Mouse (Mus musculus): ENCODE measurements around the gene Ptbp1. TPM values are rescaled to one million over a fixed set of nuclear protein-coding genes. Genes with fewer than 3 reads are reported as not detected.
A peak's percentile ranks its signal among the peaks of the same experiment; 100 is the strongest.

Gene Ptbp1
- polyA plus RNA-seq, 1 experiment from 2014 or later, result 373 TPM

GRCm38 (mm10) chr10:79834769-79835398 is 19.3 kb upstream of the Ptbp1 start:
- Histone ChIP-seq H3K27ac (no peak overlapping the region), H3K4me2 (no peak overlapping the region), H3K9ac (replicated peaks) (0 out of 2 replicates have a peak overlapping the region, but pooled peaks have one; percentile 27), H3K36me3 (no peaks in the 10 kb centered on the region), H3K4me1 (replicated peaks) (0 out of 2 replicates have a peak, but pooled peaks cover 5% of the 10 kb centered on the region), H3K4me3 (replicated peaks) (no peak overlapping the region), H3K27me3 (no peaks in the 10 kb centered on the region), H3K9me3 (0 out of 2 replicates have a peak, but pooled peaks cover 5% of the 10 kb centered on the region)
- ATAC-seq (ENCODE audit: insufficient number of reproducible peaks, insufficient read depth, low FRiP score, low TSS enrichment, low read depth), result peak; percentile 49; the same call in 1 of the 2 replicates
- 24% methylated on average over 9 of the region's 9 CpGs for WGBS

- H3K4me2 ChIP-seq, result no peak overlapping the region
- 0 out of 2 replicates have a peak, but pooled peaks cover 5% of the 10 kb centered on the region for H3K9me3 ChIP-seq
- no peaks in the 10 kb centered on the region for H3K36me3 ChIP-seq
- ATAC-seq (ENCODE audit: insufficient number of reproducible peaks, insufficient read depth, low FRiP score, low TSS enrichment, low read depth), result no peak
- peaks cover 12% of the 10 kb centered on the region for H3K4me1 ChIP-seq (replicated peaks)
- 98% methylated on average over 3 of the region's 3 CpGs for WGBS
- no peaks in the 10 kb centered on the region for H3K27me3 ChIP-seq
- no peak overlapping the region for H3K27ac ChIP-seq
- H3K4me3 ChIP-seq (replicated peaks), result no peak overlapping the region
- H3K9ac ChIP-seq (replicated peaks), result no peak overlapping the region
Observed at GRCm38 (mm10) chr10:79836918-79837317, 17.3 kb upstream of the Ptbp1 start.

GRCm38 (mm10) chr10:79838151-79838550 is 16.1 kb upstream of the Ptbp1 start:
- Histone ChIP-seq H3K9me3 (0 out of 2 replicates have a peak, but pooled peaks cover 5% of the 10 kb centered on the region), H3K4me1 (replicated peaks) (peaks cover 12% of the 10 kb centered on the region), H3K4me3 (replicated peaks) (no peak overlapping the region), H3K9ac (replicated peaks) (no peak overlapping the region), H3K27ac (no peak overlapping the region), H3K27me3 (no peaks in the 10 kb centered on the region), H3K4me2 (no peak overlapping the region), H3K36me3 (no peaks in the 10 kb centered on the region)
- ATAC-seq (ENCODE audit: insufficient number of reproducible peaks, insufficient read depth, low FRiP score, low TSS enrichment, low read depth), result no peak
- WGBS, result 60% methylated on average over 2 of the region's 2 CpGs

GRCm38 (mm10) chr10:79840091-79840490 is 14.1 kb upstream of the Ptbp1 start:
- Histone ChIP-seq H3K36me3 (no peaks in the 10 kb centered on the region), H3K9me3 (0 out of 2 replicates have a peak, but pooled peaks cover 5% of the 10 kb centered on the region), H3K4me2 (peak overlapping the region; percentile 63), H3K27ac (peak overlapping the region; percentile 95), H3K4me3 (replicated peaks) (peak overlapping the region; percentile 38; the same call in 1 of the 2 replicates), H3K9ac (replicated peaks) (no peak overlapping the region), H3K4me1 (replicated peaks) (peaks cover 23% of the 10 kb centered on the region), H3K27me3 (no peaks in the 10 kb centered on the region)
- ATAC-seq (ENCODE audit: insufficient number of reproducible peaks, insufficient read depth, low FRiP score, low TSS enrichment, low read depth), result no peak
- WGBS, result 83% methylated on average over 3 of the region's 3 CpGs

- ATAC-seq (ENCODE audit: insufficient number of reproducible peaks, insufficient read depth, low FRiP score, low TSS enrichment, low read depth), result peak; percentile 93
- Histone ChIP-seq H3K4me3 (replicated peaks) (peak overlapping the region; percentile 38), H3K27me3 (no peaks in the 10 kb centered on the region), H3K4me2 (peak overlapping the region; percentile 63), H3K9me3 (0 out of 2 replicates have a peak, but pooled peaks cover 5% of the 10 kb centered on the region), H3K27ac (peak overlapping the region; percentile 95), H3K9ac (replicated peaks) (peak overlapping the region; percentile 57), H3K36me3 (no peaks in the 10 kb centered on the region), H3K4me1 (replicated peaks) (peaks cover 27% of the 10 kb centered on the region)
- under 1% methylated on average over 24 of the region's 24 CpGs for WGBS
Observed at GRCm38 (mm10) chr10:79840644-79841551, 13.3 kb upstream of the Ptbp1 start.

- H3K4me2 ChIP-seq, result no peak overlapping the region
- H3K9me3 ChIP-seq, result no peaks in the 10 kb centered on the region
- 78% methylated on average over 3 of the region's 3 CpGs for WGBS
- H3K9ac ChIP-seq (replicated peaks), result no peak overlapping the region
- H3K27ac ChIP-seq, result peak overlapping the region; percentile 13; the same call in 1 of the 2 replicates
- no peak for ATAC-seq (ENCODE audit: insufficient number of reproducible peaks, insufficient read depth, low FRiP score, low TSS enrichment, low read depth)
- no peaks in the 10 kb centered on the region for H3K27me3 ChIP-seq
- peaks cover 27% of the 10 kb centered on the region for H3K4me1 ChIP-seq (replicated peaks)
- no peaks in the 10 kb centered on the region for H3K36me3 ChIP-seq
- H3K4me3 ChIP-seq (replicated peaks), result no peak overlapping the region
Observed at GRCm38 (mm10) chr10:79842322-79842721, 11.9 kb upstream of the Ptbp1 start.

- 0 out of 2 replicates have a peak overlapping the region, but pooled peaks have one; percentile 12 for H3K27ac ChIP-seq
- no peaks in the 10 kb centered on the region for H3K36me3 ChIP-seq
- no peaks in the 10 kb centered on the region for H3K27me3 ChIP-seq
- WGBS, result 72% methylated on average over 6 of the region's 6 CpGs
- no peak for ATAC-seq (ENCODE audit: insufficient number of reproducible peaks, insufficient read depth, low FRiP score, low TSS enrichment, low read depth)
- H3K9ac ChIP-seq (replicated peaks), result peak overlapping the region; percentile 40; the same call in 1 of the 2 replicates
- peaks cover 27% of the 10 kb centered on the region for H3K4me1 ChIP-seq (replicated peaks)
- no peak overlapping the region for H3K4me2 ChIP-seq
- H3K4me3 ChIP-seq (replicated peaks), result no peak overlapping the region
- no peaks in the 10 kb centered on the region for H3K9me3 ChIP-seq
Observed at GRCm38 (mm10) chr10:79843476-79843875, 10.8 kb upstream of the Ptbp1 start.

GRCm38 (mm10) chr10:79846553-79846952 is 7.7 kb upstream of the Ptbp1 start:
- H3K4me1 ChIP-seq (replicated peaks), result peaks cover 23% of the 10 kb centered on the region
- ATAC-seq (ENCODE audit: insufficient number of reproducible peaks, insufficient read depth, low FRiP score, low TSS enrichment, low read depth), result no peak
- no peak overlapping the region for H3K4me2 ChIP-seq
- no peaks in the 10 kb centered on the region for H3K27me3 ChIP-seq
- H3K9me3 ChIP-seq, result no peaks in the 10 kb centered on the region
- WGBS, result 49% methylated on average over 5 of the region's 5 CpGs
- H3K9ac ChIP-seq (replicated peaks), result no peak overlapping the region
- no peak overlapping the region for H3K4me3 ChIP-seq (replicated peaks)
- peaks cover 3% of the 10 kb centered on the region; the same call in 1 of the 2 replicates for H3K36me3 ChIP-seq
- no peak overlapping the region for H3K27ac ChIP-seq

GRCm38 (mm10) chr10:79849941-79850628 is 4.1 kb upstream of the Ptbp1 start:
- Histone ChIP-seq H3K4me2 (no peak overlapping the region), H3K9me3 (no peaks in the 10 kb centered on the region), H3K27me3 (no peaks in the 10 kb centered on the region), H3K4me1 (replicated peaks) (peaks cover 26% of the 10 kb centered on the region), H3K36me3 (peaks cover 3% of the 10 kb centered on the region; the same call in 1 of the 2 replicates), H3K9ac (replicated peaks) (no peak overlapping the region), H3K4me3 (replicated peaks) (no peak overlapping the region), H3K27ac (peak overlapping the region; percentile 3; the same call in 1 of the 2 replicates)
- WGBS, result 76% methylated on average over 8 of the region's 8 CpGs
- ATAC-seq (ENCODE audit: insufficient number of reproducible peaks, insufficient read depth, low FRiP score, low TSS enrichment, low read depth), result no peak

GRCm38 (mm10) chr10:79851653-79852052 is 2.6 kb upstream of the Ptbp1 start:
- Histone ChIP-seq H3K27ac (peak overlapping the region; percentile 100), H3K9ac (replicated peaks) (peak overlapping the region; percentile 73), H3K4me2 (peak overlapping the region; percentile 100), H3K36me3 (peaks cover 8% of the 10 kb centered on the region), H3K4me3 (replicated peaks) (peak overlapping the region; percentile 99; the same call in 1 of the 2 replicates), H3K4me1 (replicated peaks) (peaks cover 33% of the 10 kb centered on the region), H3K9me3 (no peaks in the 10 kb centered on the region), H3K27me3 (no peaks in the 10 kb centered on the region)
- ATAC-seq (ENCODE audit: insufficient number of reproducible peaks, insufficient read depth, low FRiP score, low TSS enrichment, low read depth), result no peak
- WGBS, result 78% methylated on average over 3 of the region's 3 CpGs

All from limb, embryonic 12.5 days (tissue).